Mouse (Mus musculus): ENCODE measurements around the gene Psmc1. TPM values are rescaled to one million over a fixed set of nuclear protein-coding genes. Genes with fewer than 3 reads are reported as not detected.

Gene Psmc1
- polyA plus RNA-seq (2017; shearing (Covaris generic)) = 100 to 1,000 TPM; 213 to 288 (median 228) TPM

- ATAC-seq = peak; percentile 88
Observed at GRCm38 (mm10) chr12:100109986-100110696, at the start of gene Psmc1. Psmc1 (plus strand) TSS chr12:100110154.

- no peak for ATAC-seq
Observed at GRCm38 (mm10) chr12:100061071-100061470, 48.9 kb upstream of the Psmc1 start.

- no peak for ATAC-seq
Observed at GRCm38 (mm10) chr12:100061826-100062225, 48.1 kb upstream of the Psmc1 start.

- ATAC-seq = no peak
Observed at GRCm38 (mm10) chr12:100062584-100062983, 47.4 kb upstream of the Psmc1 start.

- no peak for ATAC-seq
Observed at GRCm38 (mm10) chr12:100065109-100065508, 44.8 kb upstream of the Psmc1 start.

- no peak for ATAC-seq
Observed at GRCm38 (mm10) chr12:100067477-100067876, 42.5 kb upstream of the Psmc1 start.

- ATAC-seq = no peak
Observed at GRCm38 (mm10) chr12:100073201-100073672, 36.7 kb upstream of the Psmc1 start.

GRCm38 (mm10) chr12:100075715-100076114, 34.2 kb upstream of the Psmc1 start:
- ATAC-seq = no peak

GRCm38 (mm10) chr12:100079636-100080286, 30.2 kb upstream of the Psmc1 start:
- ATAC-seq = no peak

GRCm38 (mm10) chr12:100088026-100088425, 21.9 kb upstream of the Psmc1 start:
- no peak for ATAC-seq

- no peak for ATAC-seq
Observed at GRCm38 (mm10) chr12:100089265-100089664, 20.7 kb upstream of the Psmc1 start.

- ATAC-seq = no peak
Observed at GRCm38 (mm10) chr12:100090750-100091149, 19.2 kb upstream of the Psmc1 start.

- ATAC-seq = no peak
Observed at GRCm38 (mm10) chr12:100093046-100093445, 16.9 kb upstream of the Psmc1 start.

GRCm38 (mm10) chr12:100099971-100100706, 9.8 kb upstream of the Psmc1 start:
- ATAC-seq = no peak

- ATAC-seq = no peak
Observed at GRCm38 (mm10) chr12:100100707-100101030, 9.3 kb upstream of the Psmc1 start.

GRCm38 (mm10) chr12:100101651-100102050, 8.3 kb upstream of the Psmc1 start:
- no peak for ATAC-seq

GRCm38 (mm10) chr12:100104530-100104929, 5.4 kb upstream of the Psmc1 start:
- no peak for ATAC-seq

- ATAC-seq = peak; percentile 36
Observed at GRCm38 (mm10) chr12:100106275-100106895, 3.6 kb upstream of the Psmc1 start.

- no peak for ATAC-seq
Observed at GRCm38 (mm10) chr12:100107436-100107835, 2.5 kb upstream of the Psmc1 start.

- no peak for ATAC-seq
Observed at GRCm38 (mm10) chr12:100115982-100116381, 6.0 kb downstream of the Psmc1 start.

- ATAC-seq = no peak
Observed at GRCm38 (mm10) chr12:100122921-100123381, 13.0 kb downstream of the Psmc1 start.

GRCm38 (mm10) chr12:100123476-100123875, 13.5 kb downstream of the Psmc1 start:
- no peak for ATAC-seq

Data from inflammation-experienced regulatory T-cells, adult 6 months (primary cell).